Mouse (Mus musculus) limb, embryonic 14.5 days (tissue): Measurements from ENCODE around the gene Gm5901. TPM values are rescaled to one million over a fixed set of nuclear protein-coding genes. Genes with fewer than 3 reads are reported as not detected.
"Not testable (repeated sequence)": the region's sequence is repeated elsewhere in the genome, so short reads cannot be mapped to it uniquely, and the experiment has no call there.

Experiments
- ATAC-seq: fragments of 200-750 bp; cut with Nextera tagmentation; 2 replicates; pipeline ENCODE4 v1.8.0; 2017; ENCODE audit warnings: low read depth, moderate number of reproducible peaks, moderate TSS enrichment; ENCODE audit not compliant: low FRiP score
- DNase-seq: peaks from one replicate; pipeline ENCODE4 v3.0.0-alpha.2; 2015; ENCODE audit warnings: low spot score
- H3K27ac ChIP-seq: fragments of 300-500 bp; sonication (generic); replicated peaks from 2 replicates; pipeline ENCODE4 v1.5.1; 2014; ENCODE audit warnings: low read depth, mild to moderate bottlenecking, low read length, moderate library complexity, mixed read lengths
- H3K27me3 ChIP-seq: fragments of 300-500 bp; sonication (generic); 2 replicates; pipeline ENCODE4 v1.6.1; 2014; ENCODE audit warnings: low read length, mixed read lengths; ENCODE audit not compliant: control insufficient read depth, insufficient read depth
- H3K36me3 ChIP-seq: fragments of 300-500 bp; sonication (generic); 2 replicates; pipeline ENCODE4 v1.6.1; 2014; ENCODE audit warnings: mild to moderate bottlenecking, low read length, moderate library complexity, mixed read lengths; ENCODE audit not compliant: control insufficient read depth, insufficient read depth
- H3K4me1 ChIP-seq: fragments of 300-500 bp; sonication (generic); 2 replicates; pipeline ENCODE4 v1.6.1; 2014; ENCODE audit warnings: antibody characterized with exemption, low read length, mixed read lengths; ENCODE audit not compliant: control insufficient read depth, insufficient read depth
- H3K4me2 ChIP-seq: fragments of 300-500 bp; sonication (generic); replicated peaks from 2 replicates; pipeline ENCODE4 v1.6.1; 2014; ENCODE audit warnings: low read depth, mild to moderate bottlenecking, low read length, moderate library complexity; ENCODE audit not compliant: severe bottlenecking
- H3K4me3 ChIP-seq: fragments of 300-500 bp; sonication (generic); replicated peaks from 2 replicates; pipeline ENCODE4 v1.5.1; 2014; ENCODE audit warnings: low read length
- H3K9ac ChIP-seq: fragments of 300-500 bp; sonication (generic); 2 replicates; pipeline ENCODE4 v1.6.1; 2014; ENCODE audit warnings: mild to moderate bottlenecking, low read depth, low read length, moderate library complexity; ENCODE audit not compliant: severe bottlenecking
- H3K9me3 ChIP-seq: fragments of 300-500 bp; sonication (generic); 2 replicates; pipeline ENCODE4 v1.6.1; 2016; ENCODE audit warnings: low read length; ENCODE audit not compliant: control insufficient read depth
- POLR2A ChIP-seq: fragments of 200-500 bp; IDR thresholded peaks from 2 replicates; pipeline ENCODE4 v1.8.0; 2012; ENCODE audit warnings: inconsistent platforms, mild to moderate bottlenecking, moderate library complexity, borderline replicate concordance; ENCODE audit not compliant: insufficient read depth, insufficient read length; ENCODE audit errors: extremely low read depth
- WGBS: fragments of 180-500 bp; shearing (Covaris S2); extraction: QIAGEN DNeasy Blood & Tissue Kit; methylation state at CpG from one replicate; pipeline ENCODE4 v1.1.7; 2014; 5-methylcytosine and 5-hydroxymethylcytosine counted together
- polyA plus RNA-seq, 2 experiments: library from polyadenylated mRNA; depleted of rRNA in 1 of 2; stranded (reverse) in 1 of 2; unstranded in 1 of 2; fragments of >200 nt; fragmentation: Nextera tagmentation in 1 of 2; extraction: Ambion mirVana in 1 of 2; gene quantifications; 2 replicates each; pipeline versions ENCODE4 v1.2.1 to v1.2.3; 2012 to 2014

The Gm5901 gene
- polyA plus RNA-seq, 2 experiments: not detected

GRCm38 (mm10) chr7:105396126-105396525 is 21.3 kb downstream of the Gm5901 start:
- Histone ChIP-seq H3K4me2 (no peak overlapping the region), H3K4me3 (no peak overlapping the region), H3K36me3 (peaks cover 22% of the 10 kb centered on the region), H3K9me3 (no peaks in the 10 kb centered on the region), H3K27ac (no peak overlapping the region), H3K27me3 (no peaks in the 10 kb centered on the region), H3K9ac (no peak overlapping the region), H3K4me1 (peaks cover 5% of the 10 kb centered on the region; the same call in 1 of the 2 replicates)
- DNase-seq: no peak
- TF ChIP-seq POLR2A: no peak
- no peak for ATAC-seq

- WGBS: under 1% methylated on average over 25 of the region's 25 CpGs
- ATAC-seq: no peak; the same call in 1 of the 2 replicates
- DNase-seq: no peak
These were observed 24.5 kb downstream of the Gm5901 start for GRCm38 (mm10) chr7:105399058-105399934.

DNA sequence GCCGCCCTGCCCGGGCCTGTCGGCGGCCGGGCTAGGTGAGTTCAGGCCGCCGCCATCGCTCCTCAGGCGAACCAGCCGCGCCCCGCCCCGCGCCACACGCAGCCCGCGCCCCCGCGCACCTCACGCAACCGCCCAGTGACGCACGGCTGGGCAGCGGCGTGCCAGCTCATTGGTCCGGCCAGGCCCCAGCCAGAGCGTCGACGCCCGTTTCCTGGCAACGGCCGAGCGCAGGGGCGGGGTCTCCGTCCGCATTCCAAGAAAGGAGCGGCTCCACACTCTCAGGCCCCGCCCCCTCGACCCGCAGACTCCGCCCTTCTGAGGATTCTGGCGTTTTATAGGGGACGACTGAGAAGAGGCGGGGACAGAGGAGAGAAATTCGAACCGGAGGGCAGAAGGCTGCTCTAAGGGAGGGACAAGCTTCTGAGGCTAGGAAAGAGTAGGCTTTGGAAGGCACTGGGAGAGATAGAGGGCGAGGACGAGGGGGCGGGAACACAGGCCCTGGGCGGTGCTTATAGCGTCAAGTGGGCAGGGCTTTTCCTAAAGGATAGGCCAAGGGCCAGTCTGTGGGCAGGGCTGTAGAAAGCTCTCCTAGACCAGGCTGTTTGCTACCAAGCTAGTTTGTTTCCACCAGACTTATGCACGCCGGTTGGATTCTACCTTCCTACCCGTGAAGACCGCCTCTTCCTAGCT is 25.2 kb downstream of the Gm5901 start, which contains the start of gene Fam160a2:
Fam160a2 (minus strand) TSS at position 120 of the 690 bp plus-strand sequence.
- H3K4me1 ChIP-seq: peaks cover 5% of the 10 kb centered on the region; the same call in 1 of the 2 replicates
- WGBS: under 1% methylated on average over 53 of the region's 55 CpGs
- H3K9ac ChIP-seq: peak within 1 kb of the TSS; percentile 79
- H3K27ac ChIP-seq: peak within 1 kb of the TSS; percentile 79
- peaks cover 7% of the 10 kb centered on the region; the same call in 1 of the 2 replicates for H3K36me3 ChIP-seq
- TF ChIP-seq POLR2A: no peak
- no peaks in the 10 kb centered on the region for H3K9me3 ChIP-seq
- H3K27me3 ChIP-seq: no peaks in the 10 kb centered on the region
- DNase-seq: peak; percentile 98
- ATAC-seq: peak; percentile 97
- peak within 1 kb of the TSS; percentile 87 for H3K4me3 ChIP-seq
- H3K4me2 ChIP-seq: peak within 1 kb of the TSS; percentile 57

More at GRCm38 (mm10) chr7:105399058-105399934, 24.5 kb downstream of the Gm5901 start:
- Histone ChIP-seq H3K9ac (peak overlapping the region; percentile 79), H3K27ac (peak overlapping the region; percentile 35; the same call in 1 of the 2 replicates), H3K4me2 (peak overlapping the region; percentile 57), H3K27me3 (no peaks in the 10 kb centered on the region), H3K36me3 (peaks cover 7% of the 10 kb centered on the region; the same call in 1 of the 2 replicates), H3K4me3 (peak overlapping the region; percentile 87), H3K4me1 (peaks cover 5% of the 10 kb centered on the region; the same call in 1 of the 2 replicates), H3K9me3 (no peaks in the 10 kb centered on the region)
- 0 out of 2 replicates have a peak, but pooled peaks have one; percentile 77 for TF ChIP-seq POLR2A

DNA sequence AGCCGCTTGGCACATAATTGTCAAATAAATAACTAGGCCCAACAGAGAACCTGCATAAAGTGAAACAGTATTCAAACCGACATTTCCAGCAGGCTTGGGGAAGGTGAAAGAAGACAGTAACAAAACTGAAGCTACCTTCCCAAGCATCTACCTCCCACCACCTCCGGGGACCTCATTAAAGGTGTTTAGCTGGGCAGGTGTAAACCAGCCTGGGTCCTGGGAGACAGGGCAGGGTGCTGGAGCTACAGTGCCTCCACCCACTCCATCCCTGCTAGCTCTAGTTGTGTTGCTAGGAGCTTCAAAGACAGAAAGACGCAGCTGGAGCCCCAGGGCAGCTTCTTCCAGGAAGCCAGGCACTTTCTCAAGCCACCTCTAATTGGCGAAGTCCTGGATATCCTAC is 29.4 kb downstream of the Gm5901 start, which contains the start of gene Cnga4:
Cnga4 (plus strand) TSS at position 301 of the 400 bp plus-strand sequence.
- no peak for DNase-seq
- TF ChIP-seq POLR2A: no peak
- Histone ChIP-seq H3K4me3 (no peak within 1 kb of the TSS), H3K27me3 (no peaks in the 10 kb centered on the region), H3K27ac (no peak within 1 kb of the TSS), H3K9ac (no peak within 1 kb of the TSS), H3K4me2 (no peak within 1 kb of the TSS), H3K4me1 (no peaks in the 10 kb centered on the region), H3K9me3 (no peaks in the 10 kb centered on the region), H3K36me3 (no peaks in the 10 kb centered on the region)
- 46% methylated on average over 5 of the region's 5 CpGs for WGBS
- ATAC-seq: no peak

GRCm38 (mm10) chr7:105406322-105406721 is 31.5 kb downstream of the Gm5901 start:
- no peak for TF ChIP-seq POLR2A
- 62% methylated on average over 1 of the region's 1 CpGs for WGBS
- Histone ChIP-seq H3K4me2 (no peak overlapping the region), H3K9ac (no peak overlapping the region), H3K4me3 (no peak overlapping the region), H3K36me3 (no peaks in the 10 kb centered on the region), H3K9me3 (no peaks in the 10 kb centered on the region), H3K27me3 (no peaks in the 10 kb centered on the region), H3K27ac (no peak overlapping the region), H3K4me1 (no peaks in the 10 kb centered on the region)
- DNase-seq (no peak), ATAC-seq (no peak)

DNA sequence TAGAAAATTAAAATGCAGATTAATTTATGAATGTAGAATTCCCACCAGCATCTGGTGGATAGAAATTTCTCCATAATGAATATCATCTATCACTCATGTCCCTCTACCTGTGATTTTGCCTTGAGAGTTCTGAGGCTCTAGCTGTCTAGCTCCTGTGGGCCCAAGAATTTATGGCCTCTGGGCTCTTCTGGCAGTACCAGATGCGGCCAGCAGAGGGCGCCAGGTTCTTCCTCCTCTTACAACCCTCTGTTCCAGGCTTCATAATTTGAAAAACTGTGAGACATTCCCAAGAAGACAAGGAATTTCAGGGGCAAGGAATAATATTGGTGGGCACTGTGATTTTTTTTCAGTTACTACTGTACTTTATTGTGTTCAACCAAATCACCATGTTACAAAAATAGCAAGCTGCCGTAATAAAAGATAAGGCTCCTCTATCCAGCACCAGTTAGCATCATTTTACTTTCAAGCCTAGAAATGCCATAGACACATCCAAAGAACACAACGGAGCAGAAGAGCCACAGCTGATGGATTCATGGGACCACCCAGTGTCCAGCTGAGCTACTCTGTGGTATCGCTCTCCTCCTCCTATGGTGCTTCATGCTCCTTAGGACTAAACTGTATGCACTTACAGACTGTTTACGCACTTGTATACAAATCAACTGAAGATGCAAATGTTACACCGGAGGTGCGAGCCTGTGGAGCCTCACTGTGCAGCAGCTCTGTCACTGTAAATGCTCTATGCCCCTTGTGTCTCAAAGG is 37.2 kb downstream of the Gm5901 start:
- peak; percentile 73 for DNase-seq
- not testable (repeated sequence) for H3K4me2 ChIP-seq, H3K27me3 ChIP-seq, H3K4me1 ChIP-seq, ATAC-seq, H3K9ac ChIP-seq, H3K27ac ChIP-seq, H3K36me3 ChIP-seq, H3K4me3 ChIP-seq, H3K9me3 ChIP-seq
- WGBS: 55% methylated on average over 8 of the region's 8 CpGs
